Mouse (Mus musculus): ENCODE measurements around the gene Rps6ka1. TPM values are rescaled to one million over a fixed set of nuclear protein-coding genes. Genes with fewer than 3 reads are reported as not detected.

Rps6ka1 gene
- polyA plus RNA-seq, 1 experiment, result not detected

- Histone ChIP-seq H3K27ac (ENCODE audit: insufficient read depth, low read depth, low read length) (peak overlapping the region; percentile 98), H3K4me3 (ENCODE audit: insufficient read depth, low read depth, low read length) (peak overlapping the region; percentile 99), H3K4me1 (ENCODE audit: control insufficient read depth, insufficient read depth, low read length) (no peaks in the 10 kb centered on the region)
- WGBS, result under 1% methylated on average over 85 of the region's 101 CpGs
- TF ChIP-seq POLR2A (IDR thresholded peaks at IDR 0.05; ENCODE audit: insufficient read depth, low read depth, low read length) (peak; percentile 12; the same call in 1 of the 2 replicates), CTCF (IDR thresholded peaks at IDR 0.05; ENCODE audit: insufficient read depth, low read depth, low read length) (no peak)
Measured at GRCm38 (mm10) chr4:133813174-133813991, 74.2 kb downstream of the Rps6ka1 start.

- WGBS, result 72% methylated on average over 15 of the region's 15 CpGs
- Histone ChIP-seq H3K4me1 (ENCODE audit: control insufficient read depth, insufficient read depth, low read length) (no peaks in the 10 kb centered on the region), H3K27ac (ENCODE audit: insufficient read depth, low read depth, low read length) (no peak overlapping the region), H3K4me3 (ENCODE audit: insufficient read depth, low read depth, low read length) (no peak overlapping the region)
- TF ChIP-seq POLR2A (IDR thresholded peaks at IDR 0.05; ENCODE audit: insufficient read depth, low read depth, low read length) (no peak), CTCF (IDR thresholded peaks at IDR 0.05; ENCODE audit: insufficient read depth, low read depth, low read length) (no peak)
Measured at GRCm38 (mm10) chr4:133804401-133805263, 83.0 kb downstream of the Rps6ka1 start.

- Histone ChIP-seq H3K4me3 (ENCODE audit: insufficient read depth, low read depth, low read length) (no peak overlapping the region), H3K4me1 (ENCODE audit: control insufficient read depth, insufficient read depth, low read length) (no peaks in the 10 kb centered on the region), H3K27ac (ENCODE audit: insufficient read depth, low read depth, low read length) (no peak overlapping the region)
- TF ChIP-seq CTCF (IDR thresholded peaks at IDR 0.05; ENCODE audit: insufficient read depth, low read depth, low read length) (no peak), POLR2A (IDR thresholded peaks at IDR 0.05; ENCODE audit: insufficient read depth, low read depth, low read length) (no peak)
- WGBS, result 32% methylated on average over 6 of the region's 6 CpGs
Measured at GRCm38 (mm10) chr4:133800589-133800988, 87.0 kb downstream of the Rps6ka1 start.

Other genes starting within 250 kb of the Rps6ka1 start
- gene Zdhhc18, start 237.6 kb downstream of the Rps6ka1 start, polyA plus RNA-seq (2012; ENCODE audit: insufficient read depth, insufficient read length, low replicate concordance, missing spikeins), result not detected in 2 replicates
- gene Pigv, start 215.2 kb downstream of the Rps6ka1 start, polyA plus RNA-seq (2012; ENCODE audit: insufficient read depth, insufficient read length, low replicate concordance, missing spikeins), result not detected in 2 replicates
- 655 TPM in 1 of 2 replicates, not detected in the other for gene Arid1a, start 131.0 kb downstream of the Rps6ka1 start, polyA plus RNA-seq (2012; ENCODE audit: insufficient read depth, insufficient read length, low replicate concordance, missing spikeins)
- gene Hmgn2, start 80.9 kb upstream of the Rps6ka1 start, polyA plus RNA-seq (2012; ENCODE audit: insufficient read depth, insufficient read length, low replicate concordance, missing spikeins), result 327 TPM in 1 of 2 replicates, not detected in the other
- 229 TPM in 1 of 2 replicates, not detected in the other for gene Dhdds, start 113.1 kb upstream of the Rps6ka1 start, polyA plus RNA-seq (2012; ENCODE audit: insufficient read depth, insufficient read length, low replicate concordance, missing spikeins)
- gene Lin28a, start 131.0 kb upstream of the Rps6ka1 start, polyA plus RNA-seq (2012; ENCODE audit: insufficient read depth, insufficient read length, low replicate concordance, missing spikeins), result not detected in 2 replicates
- not detected in 2 replicates for gene Zfp683, start 166.0 kb upstream of the Rps6ka1 start, polyA plus RNA-seq (2012; ENCODE audit: insufficient read depth, insufficient read length, low replicate concordance, missing spikeins)
- gene Crybg2, start 173.0 kb upstream of the Rps6ka1 start, polyA plus RNA-seq (2012; ENCODE audit: insufficient read depth, insufficient read length, low replicate concordance, missing spikeins), result not detected in 2 replicates
- not detected in 2 replicates for gene Cd52, start 207.3 kb upstream of the Rps6ka1 start, polyA plus RNA-seq (2012; ENCODE audit: insufficient read depth, insufficient read length, low replicate concordance, missing spikeins)
- not detected in 2 replicates for gene Ubxn11, start 214.8 kb upstream of the Rps6ka1 start, polyA plus RNA-seq (2012; ENCODE audit: insufficient read depth, insufficient read length, low replicate concordance, missing spikeins)
- gene Sh3bgrl3, start 241.0 kb upstream of the Rps6ka1 start, polyA plus RNA-seq (2012; ENCODE audit: insufficient read depth, insufficient read length, low replicate concordance, missing spikeins), result 1,207 TPM in 1 of 2 replicates, not detected in the other